Mouse (Mus musculus) lung, embryonic 14.5 days (tissue): ENCODE measurements around the gene Kdelr1. TPM values are rescaled to one million over a fixed set of nuclear protein-coding genes. Genes with fewer than 3 reads are reported as not detected.
"Not testable (repeated sequence)": the region's sequence is repeated elsewhere in the genome, so short reads cannot be mapped to it uniquely, and the experiment has no call there.

Experiments
- ATAC-seq: fragments of 200-750 bp; cut with Nextera tagmentation; 2 replicates; pipeline ENCODE4 v1.8.0; 2017; ENCODE audit warnings: mild to moderate bottlenecking, moderate TSS enrichment, moderate library complexity; ENCODE audit not compliant: insufficient read depth
- DNase-seq: peaks from one replicate; pipeline ENCODE4 v3.0.0-alpha.2; 2015
- H3K27ac ChIP-seq: fragments of 300-500 bp; sonication (generic); 2 replicates; pipeline ENCODE4 v1.5.1; 2014; ENCODE audit warnings: low read depth, mild to moderate bottlenecking, moderate library complexity
- H3K27me3 ChIP-seq: fragments of 300-500 bp; sonication (generic); 2 replicates; pipeline ENCODE4 v1.6.1; 2014; ENCODE audit warnings: low read length, control low read depth; ENCODE audit not compliant: insufficient read depth
- H3K36me3 ChIP-seq: fragments of 300-500 bp; sonication (generic); 2 replicates; pipeline ENCODE4 v1.6.1; 2014; ENCODE audit warnings: control low read depth; ENCODE audit not compliant: insufficient read depth
- H3K4me1 ChIP-seq: fragments of 300-500 bp; sonication (generic); 2 replicates; pipeline ENCODE4 v1.6.1; 2014; ENCODE audit warnings: antibody characterized with exemption, control low read depth; ENCODE audit not compliant: insufficient read depth
- H3K4me2 ChIP-seq: fragments of 300-500 bp; sonication (generic); 2 replicates; pipeline ENCODE4 v1.6.1; 2014; ENCODE audit warnings: mild to moderate bottlenecking
- H3K4me3 ChIP-seq: fragments of 300-500 bp; sonication (generic); 2 replicates; pipeline ENCODE4 v1.5.1; 2014; ENCODE audit warnings: low read depth, low read length
- H3K9ac ChIP-seq: fragments of 300-500 bp; sonication (generic); 2 replicates; pipeline ENCODE4 v1.6.1; 2014
- H3K9me3 ChIP-seq: fragments of 300-500 bp; sonication (generic); 2 replicates; pipeline ENCODE4 v1.6.1; 2016; ENCODE audit warnings: low read depth, low read length, control low read depth
- CTCF ChIP-seq: IDR thresholded peaks from 2 replicates; pipeline ENCODE4 v1.5.1; 2016; ENCODE audit warnings: antibody characterized with exemption, low read depth
- WGBS: fragments of 180-500 bp; shearing (Covaris S2); extraction: QIAGEN DNeasy Blood & Tissue Kit; methylation state at CpG from one replicate; pipeline ENCODE4 v1.1.7; 2014; 5-methylcytosine and 5-hydroxymethylcytosine counted together
- polyA plus RNA-seq: library from polyadenylated mRNA; unstranded; fragments of >200 nt; fragmentation: Nextera tagmentation; extraction: Ambion mirVana; gene quantifications from 2 replicates; pipeline ENCODE4 v1.2.1, GENCODE M21; 2014

The Kdelr1 gene
- polyA plus RNA-seq, 1 experiment from 2014 or later, result 108 TPM

- H3K36me3 ChIP-seq, result peaks cover 18% of the 10 kb centered on the region
- TF ChIP-seq CTCF, result no peak
- peak overlapping the region; percentile 59 for H3K4me2 ChIP-seq
- DNase-seq (no peak), ATAC-seq (no peak)
- peaks cover 45% of the 10 kb centered on the region for H3K27me3 ChIP-seq
- H3K4me3 ChIP-seq, result peak overlapping the region; percentile 27
- 2% methylated on average over 30 of the region's 30 CpGs for WGBS
- H3K9ac ChIP-seq, result peak overlapping the region; percentile 13; the same call in 1 of the 2 replicates
- no peak overlapping the region for H3K27ac ChIP-seq
- H3K4me1 ChIP-seq, result peaks cover 15% of the 10 kb centered on the region; the same call in 1 of the 2 replicates
- no peaks in the 10 kb centered on the region for H3K9me3 ChIP-seq
Observed at GRCm38 (mm10) chr7:45870282-45871058, 2.1 kb upstream of the Kdelr1 start.

- Histone ChIP-seq H3K9me3 (no peaks in the 10 kb centered on the region), H3K4me3 (peak overlapping the region; percentile 95), H3K36me3 (peaks cover 43% of the 10 kb centered on the region), H3K27ac (peak overlapping the region; percentile 91), H3K4me1 (peaks cover 12% of the 10 kb centered on the region; the same call in 1 of the 2 replicates), H3K9ac (peak overlapping the region; percentile 96), H3K4me2 (peak overlapping the region; percentile 95), H3K27me3 (peaks cover 32% of the 10 kb centered on the region)
- peak; percentile 70 for DNase-seq
- ATAC-seq, result peak; percentile 53
- WGBS, result 1% methylated on average over 28 of the region's 28 CpGs
- peak; percentile 59 for TF ChIP-seq CTCF
Observed at GRCm38 (mm10) chr7:45873061-45873947, 732 bp downstream of the Kdelr1 start.

GRCm38 (mm10) chr7:45876895-45877294 is 4.3 kb downstream of the Kdelr1 start:
- TF ChIP-seq CTCF, result no peak

GRCm38 (mm10) chr7:45878278-45878677 is 5.7 kb downstream of the Kdelr1 start, which contains the start of gene Grin2d:
Gene Grin2d, minus strand, starts transcription at chr7:45878378.
- Histone ChIP-seq H3K36me3 (peaks cover 90% of the 10 kb centered on the region), H3K4me1 (peaks cover 12% of the 10 kb centered on the region; the same call in 1 of the 2 replicates)
- ATAC-seq, H3K4me3 ChIP-seq, H3K9ac ChIP-seq, H3K27ac ChIP-seq, H3K9me3 ChIP-seq, H3K4me2 ChIP-seq, DNase-seq, H3K27me3 ChIP-seq: not testable (repeated sequence)
- WGBS, result 79% methylated on average over 1 of the region's 1 CpGs

More at GRCm38 (mm10) chr7:45876895-45877294, 4.3 kb downstream of the Kdelr1 start:
- H3K4me2 ChIP-seq, result no peak overlapping the region
- ATAC-seq, result no peak
- peaks cover 77% of the 10 kb centered on the region for H3K36me3 ChIP-seq
- no peak overlapping the region for H3K27ac ChIP-seq
- H3K4me3 ChIP-seq, result no peak overlapping the region
- DNase-seq, result no peak
- H3K9ac ChIP-seq, result no peak overlapping the region
- peaks cover 12% of the 10 kb centered on the region; the same call in 1 of the 2 replicates for H3K4me1 ChIP-seq
- WGBS, result 93% methylated on average over 7 of the region's 7 CpGs
- H3K9me3 ChIP-seq, result no peaks in the 10 kb centered on the region
- H3K27me3 ChIP-seq, result no peaks in the 10 kb centered on the region

GRCm38 (mm10) chr7:45880531-45880930 is 8.0 kb downstream of the Kdelr1 start:
- Histone ChIP-seq H3K27ac (no peak overlapping the region), H3K4me3 (no peak overlapping the region), H3K9ac (no peak overlapping the region), H3K9me3 (no peaks in the 10 kb centered on the region), H3K36me3 (peaks cover 94% of the 10 kb centered on the region), H3K4me1 (no peaks in the 10 kb centered on the region), H3K27me3 (no peaks in the 10 kb centered on the region), H3K4me2 (no peak overlapping the region)
- WGBS, result 98% methylated on average over 4 of the region's 4 CpGs
- no peak for TF ChIP-seq CTCF
- DNase-seq (no peak), ATAC-seq (no peak)

- Histone ChIP-seq H3K4me2 (no peak overlapping the region), H3K36me3 (peaks cover 94% of the 10 kb centered on the region), H3K27ac (no peak overlapping the region), H3K4me1 (no peaks in the 10 kb centered on the region), H3K9me3 (no peaks in the 10 kb centered on the region), H3K27me3 (no peaks in the 10 kb centered on the region), H3K9ac (no peak overlapping the region), H3K4me3 (no peak overlapping the region)
- TF ChIP-seq CTCF, result no peak
- 89% methylated on average over 2 of the region's 2 CpGs for whole genome bisulfite sequencing
- DNase-seq (no peak), ATAC-seq (no peak)
Observed at GRCm38 (mm10) chr7:45881011-45881410, 8.4 kb downstream of the Kdelr1 start.
